Mouse (Mus musculus): ENCODE measurements at regions not wholly inside any gene's neighbourhood (a gene's known extent, or its start where the extent isn't known, plus 50 kb on each side); places are given as distances from the start of the nearest gene placed in this dataset.

GRCm38 (mm10) chr10:3652522-3652921, 87.6 kb upstream of the Plekhg1 start:
- Histone ChIP-seq H3K4me2 (ENCODE audit: insufficient read depth, low read depth, poor library complexity, severe bottlenecking) (no peak overlapping the region), H3K79me2 (replicated peaks; ENCODE audit: control insufficient read depth, extremely low read depth, insufficient read depth, poor library complexity, severe bottlenecking) (no peaks in the 10 kb centered on the region), H3K9ac (ENCODE audit: insufficient read depth, low read depth) (no peak overlapping the region), H3K27me3 (replicated peaks) (no peaks in the 10 kb centered on the region), H3K27ac (ENCODE audit: insufficient read depth, low read depth) (no peak overlapping the region), H3K4me3 (replicated peaks in 1 of 3; ENCODE audit: low read depth in 2 of 3, low read length in 2 of 3, poor library complexity in 1 of 3) (no peak overlapping the region), H3K4me1 (ENCODE audit: control insufficient read depth in 1 of 2, insufficient read depth in 2 of 2) (no peaks in the 10 kb centered on the region), H3K36me3 (replicated peaks in 1 of 2; ENCODE audit: control insufficient read depth in 1 of 2, insufficient read depth in 1 of 2, low read length in 1 of 2) (no peaks in the 10 kb centered on the region), H3K9me3 (replicated peaks; ENCODE audit: low read length) (no peaks in the 10 kb centered on the region)
- dilution Hi-C loops (cut with MboI; ENCODE audit: extremely low pct_ligation_motif_present, extremely low pct_unique_long_range_greater_than_20kb, low sequenced_read_pairs): no loop called here
- DNase-seq (ENCODE audit: extremely low read depth): no peak
- in situ Hi-C loops (cut with MboI; ENCODE audit: low pct_ligation_motif_present, low pct_unique_long_range_greater_than_20kb, low sequenced_read_pairs): no loop called here
- no peak for TF ChIP-seq HCFC1 (IDR thresholded peaks at IDR 0.05; ENCODE audit: low read depth, low read length)
- no peak for TF ChIP-seq NRF1 (IDR thresholded peaks at IDR 0.05; ENCODE audit: low read depth, low read length)
- no peak for TF ChIP-seq JUN (IDR thresholded peaks at IDR 0.05; ENCODE audit: insufficient read depth, low read depth, low read length)
- TF ChIP-seq ZKSCAN1 (IDR thresholded peaks at IDR 0.05; ENCODE audit: borderline replicate concordance, low read depth, low read length): no peak
- no peak for TF ChIP-seq ZC3H11A (IDR thresholded peaks at IDR 0.05; ENCODE audit: low read depth, low read length)
- no peak for TF ChIP-seq PAX5 (IDR thresholded peaks at IDR 0.05; ENCODE audit: low read length)
- no peak for TF ChIP-seq BHLHE40 (IDR thresholded peaks at IDR 0.05; ENCODE audit: low read depth, low read length)
- no peak for TF ChIP-seq MEF2A (IDR thresholded peaks at IDR 0.05; ENCODE audit: borderline replicate concordance, low read depth, low read length)
- no peak for TF ChIP-seq JUND (conservative IDR thresholded peaks at IDR 0.05; ENCODE audit: low read depth, low read length)
- no peak for TF ChIP-seq RAD21 (IDR thresholded peaks at IDR 0.05; ENCODE audit: low read depth, low read length)
- TF ChIP-seq TCF12 (IDR thresholded peaks at IDR 0.05; ENCODE audit: low read depth, low read length): no peak

GRCm38 (mm10) chr10:3656081-3656480, 84.1 kb upstream of the Plekhg1 start:
- DNase-seq (ENCODE audit: extremely low read depth): no peak
- Histone ChIP-seq H3K79me2 (replicated peaks; ENCODE audit: control insufficient read depth, extremely low read depth, insufficient read depth, poor library complexity, severe bottlenecking) (no peaks in the 10 kb centered on the region), H3K9ac (ENCODE audit: insufficient read depth, low read depth) (no peak overlapping the region), H3K27ac (ENCODE audit: insufficient read depth, low read depth) (no peak overlapping the region), H3K4me3 (replicated peaks in 1 of 3; ENCODE audit: low read depth in 2 of 3, low read length in 2 of 3, poor library complexity in 1 of 3) (no peak overlapping the region), H3K36me3 (replicated peaks in 1 of 2; ENCODE audit: control insufficient read depth in 1 of 2, insufficient read depth in 1 of 2, low read length in 1 of 2) (no peaks in the 10 kb centered on the region), H3K4me1 (ENCODE audit: control insufficient read depth in 1 of 2, insufficient read depth in 2 of 2) (no peaks in the 10 kb centered on the region), H3K9me3 (replicated peaks; ENCODE audit: low read length) (no peaks in the 10 kb centered on the region), H3K27me3 (replicated peaks) (no peaks in the 10 kb centered on the region), H3K4me2 (ENCODE audit: insufficient read depth, low read depth, poor library complexity, severe bottlenecking) (no peak overlapping the region)
- dilution Hi-C loops (cut with MboI; ENCODE audit: extremely low pct_ligation_motif_present, extremely low pct_unique_long_range_greater_than_20kb, low sequenced_read_pairs) (no loop called here), in situ Hi-C loops (cut with MboI; ENCODE audit: low pct_ligation_motif_present, low pct_unique_long_range_greater_than_20kb, low sequenced_read_pairs) (no loop called here)
- TF ChIP-seq MAFK (IDR thresholded peaks at IDR 0.05; ENCODE audit: insufficient replicate concordance, low read length): no peak
- no peak for TF ChIP-seq NRF1 (IDR thresholded peaks at IDR 0.05; ENCODE audit: low read depth, low read length)
- no peak for TF ChIP-seq HCFC1 (IDR thresholded peaks at IDR 0.05; ENCODE audit: low read depth, low read length)

GRCm38 (mm10) chr10:3662156-3662555, 78.0 kb upstream of the Plekhg1 start:
- in situ Hi-C loops (cut with MboI; ENCODE audit: low pct_ligation_motif_present, low pct_unique_long_range_greater_than_20kb, low sequenced_read_pairs): no loop called here
- TF ChIP-seq BHLHE40 (IDR thresholded peaks at IDR 0.05; ENCODE audit: low read depth, low read length) (no peak), HCFC1 (IDR thresholded peaks at IDR 0.05; ENCODE audit: low read depth, low read length) (no peak), ZC3H11A (IDR thresholded peaks at IDR 0.05; ENCODE audit: low read depth, low read length) (no peak), ZNF384 (IDR thresholded peaks at IDR 0.05; ENCODE audit: low read depth, low read length) (no peak), ZMIZ1 (IDR thresholded peaks at IDR 0.05; ENCODE audit: low read depth, low read length) (no peak), POLR2A (IDR thresholded peaks at IDR 0.05; ENCODE audit: low read depth, low read length) (no peak), EP300 (IDR thresholded peaks at IDR 0.05; ENCODE audit: low read length) (no peak), MXI1 (IDR thresholded peaks at IDR 0.05; ENCODE audit: low read depth, low read length) (no peak), UBTF (IDR thresholded peaks at IDR 0.05; ENCODE audit: low read depth, low read length) (no peak), JUN (IDR thresholded peaks at IDR 0.05; ENCODE audit: insufficient read depth, low read depth, low read length) (no peak)
- no peaks in the 10 kb centered on the region for H3K4me1 ChIP-seq (ENCODE audit: control insufficient read depth in 1 of 2, insufficient read depth in 2 of 2)
- no peaks in the 10 kb centered on the region for H3K79me2 ChIP-seq (replicated peaks; ENCODE audit: control insufficient read depth, extremely low read depth, insufficient read depth, poor library complexity, severe bottlenecking)
- no peaks in the 10 kb centered on the region for H3K36me3 ChIP-seq (replicated peaks in 1 of 2; ENCODE audit: control insufficient read depth in 1 of 2, insufficient read depth in 1 of 2, low read length in 1 of 2)
- DNase-seq (ENCODE audit: extremely low read depth): no peak
- dilution Hi-C loops (cut with MboI; ENCODE audit: extremely low pct_ligation_motif_present, extremely low pct_unique_long_range_greater_than_20kb, low sequenced_read_pairs): no loop called here
- H3K27me3 ChIP-seq (replicated peaks): no peaks in the 10 kb centered on the region
- H3K4me3 ChIP-seq (replicated peaks in 1 of 3; ENCODE audit: low read depth in 2 of 3, low read length in 2 of 3, poor library complexity in 1 of 3): no peak overlapping the region
- H3K27ac ChIP-seq (ENCODE audit: insufficient read depth, low read depth): no peak overlapping the region
- H3K4me2 ChIP-seq (ENCODE audit: insufficient read depth, low read depth, poor library complexity, severe bottlenecking): no peak overlapping the region
- H3K9me3 ChIP-seq (replicated peaks; ENCODE audit: low read length): no peaks in the 10 kb centered on the region
- no peak overlapping the region for H3K9ac ChIP-seq (ENCODE audit: insufficient read depth, low read depth)

All from CH12.LX (cell line).